Mouse (Mus musculus) colon, adult 2 months (tissue): ENCODE measurements around the gene Olfr1040. TPM values are rescaled to one million over a fixed set of nuclear protein-coding genes. Genes with fewer than 3 reads are reported as not detected.

Source experiments
- polyA plus RNA-seq: library from polyadenylated mRNA; depleted of rRNA; stranded (reverse); fragments of >200 nt; gene quantifications from 2 replicates; pipeline ENCODE4 v1.2.3, GENCODE M21; 2012; rRNA removed

Gene Olfr1040
- not detected in 2 replicates for polyA plus RNA-seq

GRCm38 (mm10) chr2:86146632-86147031 is at the start of gene Olfr1040:
TSS of gene Olfr1040 (minus strand) at chr2:86146732.

GRCm38 (mm10) chr2:86185583-86185982 is 39.1 kb upstream of the Olfr1040 start, which contains the start of gene Olfr52:
TSS of gene Olfr52 (minus strand) at chr2:86185683.

GRCm38 (mm10) chr2:86177720-86178119 is 31.2 kb upstream of the Olfr1040 start, which contains the start of gene Olfr1044:
TSS of gene Olfr1044 (minus strand) at chr2:86177820.

GRCm38 (mm10) chr2:86167422-86167821 is 20.9 kb upstream of the Olfr1040 start, which contains the start of gene Olfr1043:
TSS of gene Olfr1043 (minus strand) at chr2:86167522.

GRCm38 (mm10) chr2:86161738-86162137 is 15.2 kb upstream of the Olfr1040 start, which contains the start of gene Olfr1042:
TSS of gene Olfr1042 (minus strand) at chr2:86161838.

GRCm38 (mm10) chr2:86135828-86136227 is 10.7 kb downstream of the Olfr1040 start, which contains the start of gene Olfr1039:
TSS of gene Olfr1039 (minus strand) at chr2:86135928.

Other genes with a start within 250 kb of the Olfr1040 start
- gene Olfr1024, start 241.7 kb downstream of the Olfr1040 start, polyA plus RNA-seq: not detected in 2 replicates
- gene Olfr1025-ps1, start 231.5 kb downstream of the Olfr1040 start, polyA plus RNA-seq: not detected in 2 replicates
- gene Olfr1026, start 225.2 kb downstream of the Olfr1040 start, polyA plus RNA-seq: not detected in 2 replicates
- not detected in 2 replicates for gene Olfr1028, start 196.3 kb downstream of the Olfr1040 start, polyA plus RNA-seq
- not detected in 2 replicates for gene Olfr1029, start 172.8 kb downstream of the Olfr1040 start, polyA plus RNA-seq
- gene Olfr1030, start 167.5 kb downstream of the Olfr1040 start, polyA plus RNA-seq: not detected in 2 replicates
- not detected in 2 replicates for gene Olfr1031, start 156.4 kb downstream of the Olfr1040 start, polyA plus RNA-seq
- gene Olfr1032, start 141.2 kb downstream of the Olfr1040 start, polyA plus RNA-seq: not detected in 2 replicates
- gene Olfr1033, start 126.1 kb downstream of the Olfr1040 start, polyA plus RNA-seq: 0.08 and 0.14 TPM in 2 replicates
- gene Olfr1034, start 100.9 kb downstream of the Olfr1040 start, polyA plus RNA-seq: 0.03 TPM in 1 of 2 replicates, not detected in the other
- gene Olfr1036, start 72.7 kb downstream of the Olfr1040 start, polyA plus RNA-seq: not detected in 2 replicates
- not detected in 2 replicates for gene Olfr1037, start 59.3 kb downstream of the Olfr1040 start, polyA plus RNA-seq
- not detected in 2 replicates for gene Olfr1039, start 10.8 kb downstream of the Olfr1040 start, polyA plus RNA-seq
- not detected in 2 replicates for gene Olfr1042, start 15.1 kb upstream of the Olfr1040 start, polyA plus RNA-seq
- not detected in 2 replicates for gene Olfr1043, start 20.8 kb upstream of the Olfr1040 start, polyA plus RNA-seq
- not detected in 2 replicates for gene Olfr1044, start 31.1 kb upstream of the Olfr1040 start, polyA plus RNA-seq
- gene Olfr52, start 39.0 kb upstream of the Olfr1040 start, polyA plus RNA-seq: not detected in 2 replicates
- gene Olfr1045, start 56.3 kb upstream of the Olfr1040 start, polyA plus RNA-seq: not detected in 2 replicates
- not detected in 2 replicates for gene Olfr1046, start 72.6 kb upstream of the Olfr1040 start, polyA plus RNA-seq
- gene Olfr1047, start 84.7 kb upstream of the Olfr1040 start, polyA plus RNA-seq: not detected in 2 replicates
- not detected in 2 replicates for gene Olfr1048, start 93.6 kb upstream of the Olfr1040 start, polyA plus RNA-seq
- not detected in 2 replicates for gene Olfr1049, start 111.6 kb upstream of the Olfr1040 start, polyA plus RNA-seq
- gene Olfr1051, start 132.4 kb upstream of the Olfr1040 start, polyA plus RNA-seq: not detected in 2 replicates
- not detected in 2 replicates for gene Olfr1052, start 145.7 kb upstream of the Olfr1040 start, polyA plus RNA-seq
- not detected in 2 replicates for gene Olfr1053, start 168.6 kb upstream of the Olfr1040 start, polyA plus RNA-seq
- not detected in 2 replicates for gene Olfr1054, start 188.7 kb upstream of the Olfr1040 start, polyA plus RNA-seq
- gene Olfr1055, start 203.6 kb upstream of the Olfr1040 start, polyA plus RNA-seq: not detected in 2 replicates
- gene Olfr1056, start 215.7 kb upstream of the Olfr1040 start, polyA plus RNA-seq: not detected in 2 replicates
- not detected in 2 replicates for gene Olfr1057, start 231.7 kb upstream of the Olfr1040 start, polyA plus RNA-seq
- not detected in 2 replicates for gene Olfr1058, start 241.8 kb upstream of the Olfr1040 start, polyA plus RNA-seq